Mouse (Mus musculus): ENCODE measurements around the gene Ddah2.

Ddah2 gene

DNA sequence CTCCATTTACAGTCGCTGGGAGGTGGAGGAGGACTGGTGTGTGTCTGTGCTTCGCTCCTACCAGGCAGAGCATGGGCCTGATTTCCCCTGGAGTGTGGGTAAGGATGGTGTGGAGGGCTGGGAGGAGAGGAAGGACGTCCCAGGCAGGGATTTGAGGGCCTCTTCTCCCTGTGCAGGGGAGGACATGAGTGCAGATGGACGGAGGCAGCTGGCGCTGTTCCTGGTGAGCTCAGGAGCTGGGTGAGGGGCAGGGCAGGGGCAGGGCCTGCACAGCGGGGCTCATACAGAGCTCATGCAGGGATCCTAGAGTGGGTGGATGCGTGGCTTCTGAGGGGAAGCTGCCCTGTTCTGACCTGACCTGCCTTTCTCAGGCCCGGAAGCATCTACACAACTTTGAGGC is 43.5 kb downstream of the Ddah2 start:
- in situ Hi-C loops (cut with MboI, MseI) = no loop called here

GRCm38 (mm10) chr17:35103221-35103690 is 44.4 kb downstream of the Ddah2 start:
- in situ Hi-C loops (cut with MboI, MseI) = no loop called here

DNA sequence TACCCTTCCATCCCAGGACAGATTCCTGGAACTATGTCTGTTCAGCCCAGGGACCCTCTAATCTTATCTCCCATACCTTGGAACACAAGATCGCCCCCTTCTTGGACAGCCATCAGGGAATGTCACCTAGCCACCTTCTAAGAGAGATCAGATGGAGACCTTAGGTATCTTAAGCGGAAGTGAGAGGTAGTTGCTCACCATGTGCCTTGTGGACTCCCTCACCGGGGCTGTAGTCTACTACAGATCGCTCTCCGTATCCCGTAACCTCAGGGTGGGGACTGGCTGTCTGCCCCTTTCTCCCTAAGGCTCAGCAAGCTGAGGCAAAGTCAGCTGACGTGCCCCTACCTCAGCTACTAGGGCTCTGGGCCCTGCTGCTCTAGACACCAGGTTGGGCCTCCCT is 45.2 kb downstream of the Ddah2 start:
- in situ Hi-C loops (cut with MboI, MseI) = no loop called here

- in situ Hi-C loops (cut with MboI, MseI) = loop anchor here (5.0 kb wide), 1 partner anchor 92 kb away; no protein-coding TSS in a partner anchor
Observed at GRCm38 (mm10) chr17:35104754-35105153, 45.9 kb downstream of the Ddah2 start.

DNA sequence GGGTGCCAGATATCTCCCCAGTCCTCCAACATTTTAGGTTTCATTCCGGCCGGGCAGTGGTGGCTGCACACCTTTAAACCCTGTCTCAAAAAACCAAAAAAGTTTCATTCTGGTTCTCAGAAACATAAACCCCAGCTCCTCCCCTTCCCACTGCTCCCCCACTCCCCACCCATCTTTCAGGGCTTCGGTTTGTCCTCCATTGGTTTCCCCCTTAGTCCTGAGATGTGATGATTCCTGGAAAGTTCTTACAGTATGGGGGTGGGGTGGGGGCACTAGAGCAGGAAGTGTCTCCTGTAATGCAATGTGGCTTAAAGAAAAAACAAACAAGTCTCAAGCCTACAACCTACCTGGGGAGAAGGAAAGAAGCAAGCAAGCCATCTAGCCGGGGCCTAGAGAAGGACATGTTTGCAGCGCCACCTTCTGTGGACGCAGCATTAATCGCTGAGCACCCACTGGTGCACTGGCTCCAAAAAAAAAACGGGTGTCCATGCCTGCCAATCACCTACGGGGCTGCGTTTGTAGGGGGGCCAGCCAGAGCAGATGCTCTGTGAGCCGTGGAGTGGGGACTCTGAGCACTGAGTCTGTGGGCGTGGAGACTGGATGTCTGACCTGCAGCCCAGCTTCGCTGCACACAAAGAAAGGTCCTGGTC is 47.0 kb downstream of the Ddah2 start:
- in situ Hi-C loops (cut with MboI, MseI) = loop anchor here (5.0 kb wide), 1 partner anchor 94 kb away; no protein-coding TSS in a partner anchor

DNA sequence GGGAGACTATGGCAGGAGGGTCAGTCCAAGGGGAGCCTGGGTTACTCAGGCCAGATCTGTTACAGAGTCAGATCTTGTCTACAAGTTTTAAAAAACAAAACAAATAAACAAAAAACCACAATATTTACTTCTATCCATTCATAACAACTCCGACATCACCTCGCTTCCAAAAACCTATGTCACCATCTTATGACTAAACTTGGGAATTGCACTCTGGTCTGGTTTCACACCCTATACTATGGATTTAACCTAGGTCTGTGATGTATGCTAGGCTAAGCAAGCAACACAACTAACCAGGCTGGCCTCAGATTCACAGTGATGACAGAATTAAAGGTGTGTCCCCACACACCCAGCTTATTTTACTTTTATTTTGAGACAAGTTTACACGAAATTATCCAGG is 47.7 kb downstream of the Ddah2 start:
- in situ Hi-C loops (cut with MboI, MseI) = loop anchor here (5.0 kb wide), 1 partner anchor 94 kb away; no protein-coding TSS in a partner anchor

DNA sequence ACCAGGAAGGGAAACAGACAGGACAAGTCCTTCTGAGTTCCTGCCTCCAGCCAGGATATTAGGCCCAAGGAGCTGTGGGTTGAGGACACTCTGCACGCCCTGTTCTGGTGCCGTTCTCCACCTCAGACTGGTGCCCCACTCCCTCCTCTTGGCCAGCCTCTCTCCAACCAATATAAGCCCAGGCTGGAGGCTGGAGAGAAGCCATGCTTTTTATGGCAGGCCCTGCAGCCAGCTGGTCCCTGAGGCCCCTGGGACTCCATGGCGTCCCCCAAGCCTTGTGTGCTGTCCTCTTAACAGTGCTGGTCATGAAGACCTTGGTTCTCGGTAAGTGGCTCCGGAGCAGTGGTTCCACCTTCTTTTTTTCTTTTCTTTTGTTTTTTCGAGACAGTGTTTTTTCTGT is 49.3 kb downstream of the Ddah2 start, which contains the start of gene Ly6g5c:
Gene Ly6g5c, plus strand, starts transcription at position 183 of the 400 bp plus-strand sequence.
- in situ Hi-C loops (cut with MboI, MseI) = loop anchor here (5.0 kb wide), 1 partner anchor 96 kb away; no protein-coding TSS in a partner anchor

Measured in regulatory T cell (primary cell).